Mouse (Mus musculus) neural tube, embryonic 10.5 days (tissue): ENCODE measurements around the gene Pofut1.
A peak's percentile ranks its signal among the peaks of the same experiment; 100 is the strongest.
"Not testable (repeated sequence)": the region's sequence is repeated elsewhere in the genome, so short reads cannot be mapped to it uniquely, and the experiment has no call there.

ENCODE experiments used
- DNase-seq: peaks from one replicate; pipeline ENCODE4 v3.0.0-alpha.2; 2017; ENCODE audit warnings: low spot score; ENCODE audit errors: extremely low spot score

The Pofut1 gene

GRCm38 (mm10) chr2:153239021-153239859, 2.1 kb upstream of the Pofut1 start:
- DNase-seq = no peak

- DNase-seq = peak; percentile 43
These were observed 1.4 kb upstream of the Pofut1 start for GRCm38 (mm10) chr2:153239860-153240480.

- no peak for DNase-seq
These were observed 565 bp upstream of the Pofut1 start for GRCm38 (mm10) chr2:153240701-153241235.

DNA sequence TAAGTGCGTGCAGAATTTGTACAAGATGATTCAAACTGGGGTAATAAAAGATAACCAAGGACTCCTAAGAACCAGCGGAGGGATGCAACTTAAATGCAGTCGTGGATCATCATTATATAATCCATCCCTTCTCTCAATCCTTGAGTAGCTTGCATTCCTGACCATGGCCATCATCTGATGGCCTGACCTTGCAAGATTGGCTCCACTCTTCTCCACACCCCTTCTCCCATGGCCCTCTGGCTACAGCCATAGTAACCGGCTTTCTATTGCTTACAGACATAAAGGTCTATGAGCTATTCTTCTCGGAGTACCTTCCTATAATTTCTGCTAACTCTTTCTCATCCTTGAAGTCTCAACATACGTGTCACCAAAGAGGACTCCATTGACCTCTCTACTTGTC, 823 bp downstream of the Pofut1 start:
- no peak for DNase-seq

DNA sequence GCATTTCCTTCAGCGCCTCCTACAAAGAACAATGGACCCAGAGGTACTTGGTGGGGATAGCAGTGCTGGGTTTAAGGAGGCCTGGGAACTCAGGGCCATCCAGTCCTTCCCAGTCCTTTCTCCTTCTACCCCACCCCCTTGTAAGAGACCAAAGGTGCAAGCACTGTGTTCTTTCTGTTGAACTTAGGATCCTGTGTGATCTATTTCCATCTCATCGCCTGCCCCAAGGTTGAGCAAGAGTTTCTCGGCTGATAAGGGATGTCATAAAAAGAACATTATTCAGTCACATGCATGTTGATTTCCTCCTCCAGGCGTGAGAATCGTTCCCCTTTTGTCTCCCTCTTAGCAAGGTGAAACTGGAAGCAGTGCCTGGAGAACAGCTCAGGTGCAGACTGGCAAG, 8.4 kb downstream of the Pofut1 start:
- DNase-seq = no peak

DNA sequence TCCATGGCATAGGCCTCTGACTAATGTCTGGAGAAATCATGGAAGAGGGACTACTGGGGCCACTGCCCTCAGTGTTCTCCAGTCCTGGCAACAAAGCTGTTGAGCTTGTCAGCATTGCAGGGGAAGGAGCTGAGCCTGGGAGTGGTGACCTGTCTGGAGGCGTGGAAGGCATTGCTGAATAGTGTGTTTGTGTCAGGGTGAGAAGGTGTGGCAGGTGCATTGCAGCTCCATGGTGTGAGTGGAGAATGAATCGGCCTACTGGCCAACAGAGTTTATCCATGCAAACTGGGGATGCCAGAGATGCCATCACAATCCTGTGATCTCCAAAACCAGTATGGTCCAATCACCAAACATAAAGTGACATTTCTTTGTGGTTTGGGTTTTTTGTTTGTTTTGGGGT, 15.3 kb downstream of the Pofut1 start:
- no peak for DNase-seq

DNA sequence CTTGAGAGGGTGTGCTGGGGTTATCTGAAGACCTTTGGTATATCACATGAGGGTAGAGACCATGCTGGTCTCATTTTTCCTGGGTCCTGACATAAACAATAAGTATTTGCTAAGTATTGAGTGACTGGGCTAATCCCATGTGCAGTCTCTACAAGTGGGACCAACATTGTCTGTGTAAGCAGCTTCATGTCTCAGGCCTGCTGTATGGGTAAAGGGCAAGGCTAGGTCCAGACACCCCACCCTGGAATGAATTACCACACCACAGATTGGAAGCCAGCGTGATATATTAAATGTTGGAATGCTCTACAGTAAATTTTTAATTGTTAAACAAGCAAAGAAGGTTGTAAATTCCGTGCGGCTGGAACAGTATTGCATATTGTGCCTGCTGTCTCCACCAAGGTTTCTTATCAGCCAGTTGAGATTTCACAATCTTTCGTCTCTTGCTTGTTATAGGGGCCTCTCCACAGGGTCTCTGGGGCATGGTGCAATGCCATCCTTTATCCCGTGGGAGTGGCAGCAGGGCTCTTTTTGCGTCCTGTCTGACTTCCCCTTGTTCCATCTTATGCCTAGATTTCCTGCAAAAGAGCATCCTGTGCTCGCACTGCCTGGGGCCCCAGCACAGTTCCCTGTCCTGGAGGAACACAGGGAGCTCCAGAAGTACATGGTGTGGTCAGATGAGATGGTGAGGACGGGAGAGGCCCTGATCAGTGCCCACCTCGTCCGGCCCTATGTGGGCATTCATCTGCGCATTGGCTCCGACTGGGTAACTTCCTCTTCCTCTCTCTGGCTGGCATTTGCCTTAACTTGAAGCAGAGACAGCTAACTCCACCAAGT, 17.9 kb downstream of the Pofut1 start:
- no peak for DNase-seq

GRCm38 (mm10) chr2:153259864-153260674, 18.7 kb downstream of the Pofut1 start:
- no peak for DNase-seq

DNA sequence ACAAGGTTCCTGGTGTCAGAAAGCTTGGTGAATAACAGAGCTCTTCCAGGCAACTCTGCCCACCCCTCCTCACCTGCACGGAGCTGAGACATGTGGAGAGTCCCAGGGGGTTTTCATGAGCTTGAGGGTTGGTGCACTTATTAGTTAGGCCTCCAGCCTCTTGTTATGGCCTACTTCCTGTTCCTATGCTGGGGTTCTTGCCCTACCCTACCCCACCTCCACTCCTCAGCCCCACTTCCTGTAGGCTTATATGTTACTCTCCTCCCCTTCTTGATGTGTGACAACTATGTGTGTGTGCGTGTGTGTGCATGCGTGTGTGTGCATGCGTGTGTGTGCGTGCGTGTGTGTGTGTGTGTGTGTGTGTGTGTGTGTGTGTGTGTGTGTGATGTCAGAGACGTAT, 21.7 kb downstream of the Pofut1 start:
- DNase-seq = no peak

DNA sequence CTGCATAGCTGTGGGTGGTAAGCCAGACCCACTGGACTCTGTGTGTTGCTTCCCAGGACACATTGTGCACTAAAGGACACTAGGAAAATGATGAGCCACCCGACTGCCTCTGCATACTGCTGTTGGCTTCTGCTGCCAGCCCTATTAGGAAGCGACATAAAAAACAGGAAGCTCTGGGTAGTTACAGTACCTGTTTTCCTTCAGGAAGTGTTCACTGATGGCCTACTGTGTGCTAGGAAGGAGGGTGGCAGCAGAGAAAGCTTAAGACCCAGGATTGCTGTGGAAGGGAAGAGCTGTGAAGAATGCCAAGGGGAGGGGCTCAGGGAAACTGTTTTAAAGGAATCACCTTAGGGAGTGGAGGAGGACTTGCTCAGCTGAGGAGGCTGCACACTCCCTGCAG, 26.0 kb downstream of the Pofut1 start:
- no peak for DNase-seq

- DNase-seq = not testable (repeated sequence)
These were observed 29.0 kb downstream of the Pofut1 start for GRCm38 (mm10) chr2:153270231-153270915.

GRCm38 (mm10) chr2:153274200-153274918, 33.0 kb downstream of the Pofut1 start:
- DNase-seq = not testable (repeated sequence)

GRCm38 (mm10) chr2:153274919-153275247, 33.5 kb downstream of the Pofut1 start:
- DNase-seq = no peak

DNA sequence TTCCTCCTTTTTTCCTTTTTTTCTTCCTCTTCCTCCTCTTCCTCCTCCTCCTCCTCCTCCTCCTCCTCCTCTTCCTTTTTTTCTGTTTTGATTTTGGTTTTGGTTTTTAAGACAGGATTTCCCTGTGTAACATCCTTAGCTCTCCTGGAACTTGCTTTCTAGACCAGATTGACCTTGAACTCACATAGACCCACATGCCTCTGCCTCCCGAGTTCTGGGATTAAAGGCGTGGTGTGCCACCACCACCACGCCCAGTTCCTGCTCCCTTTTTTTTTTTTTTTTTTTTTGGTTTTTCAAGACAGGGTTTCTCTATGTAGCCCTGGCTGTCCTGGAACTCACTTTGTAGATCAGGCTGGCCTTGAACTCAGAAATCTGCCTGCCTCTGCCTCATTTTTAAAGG, 34.2 kb downstream of the Pofut1 start:
- DNase-seq = not testable (repeated sequence)

GRCm38 (mm10) chr2:153276440-153276839, 35.1 kb downstream of the Pofut1 start:
- no peak for DNase-seq

DNA sequence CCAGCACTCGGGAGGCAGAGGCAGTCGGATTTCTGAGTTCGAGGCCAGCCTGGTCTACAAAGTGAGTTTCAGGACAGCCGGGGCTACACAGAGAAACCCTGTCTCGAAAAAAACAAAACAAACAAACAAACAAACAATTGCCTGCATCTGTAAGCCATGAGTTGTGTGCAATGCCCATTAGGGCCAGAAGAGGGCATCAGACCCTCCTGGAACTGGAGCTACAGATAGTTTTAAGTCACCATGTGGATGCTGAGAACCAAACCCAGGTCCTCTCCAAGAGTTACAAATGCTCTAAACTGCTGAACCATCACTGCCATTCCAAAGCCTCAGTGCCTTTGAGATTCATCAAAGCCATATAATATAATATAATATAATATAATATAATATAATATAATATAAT, 35.5 kb downstream of the Pofut1 start:
- DNase-seq = not testable (repeated sequence)

- DNase-seq = no peak
These were observed 37.0 kb downstream of the Pofut1 start for GRCm38 (mm10) chr2:153278357-153278756.

DNA sequence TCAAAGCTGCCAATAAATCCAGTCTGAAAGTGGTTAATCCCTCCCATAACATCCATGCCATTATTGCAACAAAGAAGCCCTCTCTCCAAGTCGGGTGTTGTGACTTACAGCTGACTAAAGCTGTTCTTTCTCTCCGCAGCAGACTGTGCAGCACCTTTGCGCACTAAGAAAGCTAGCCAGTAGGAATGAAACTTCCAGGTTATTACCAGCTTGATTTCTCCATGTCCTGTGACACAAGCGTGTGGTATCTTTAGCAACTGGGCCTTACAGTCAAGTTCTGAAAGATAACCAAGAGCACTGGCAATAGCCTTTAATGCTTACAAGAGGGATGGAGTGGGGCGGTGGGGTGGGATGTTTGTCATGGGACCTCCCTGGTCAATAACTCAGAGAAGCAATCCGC, 42.6 kb downstream of the Pofut1 start:
- DNase-seq = no peak

GRCm38 (mm10) chr2:153286524-153286923, 45.2 kb downstream of the Pofut1 start:
- no peak for DNase-seq

GRCm38 (mm10) chr2:153287835-153288234, 46.5 kb downstream of the Pofut1 start:
- no peak for DNase-seq
